Mouse (Mus musculus) forebrain, embryonic 14.5 days (tissue): ENCODE measurements around the gene Cplx3. TPM values are rescaled to one million over a fixed set of nuclear protein-coding genes. Genes with fewer than 3 reads are reported as not detected.

Experiments used
- ATAC-seq: fragments of 200-750 bp; cut with Nextera tagmentation; 2 replicates; pipeline ENCODE4 v1.8.0; 2017; ENCODE audit warnings: mild to moderate bottlenecking, moderate library complexity
- DNase-seq: peaks from one replicate; pipeline ENCODE4 v3.0.0-alpha.2; 2015; ENCODE audit warnings: low spot score
- H3K27ac ChIP-seq: fragments of 300-500 bp; sonication (generic); 2 replicates; pipeline ENCODE4 v1.5.1; 2014; ENCODE audit warnings: low read depth, mild to moderate bottlenecking, control low read depth, low read length, moderate library complexity
- H3K27me3 ChIP-seq: fragments of 300-500 bp; sonication (generic); replicated peaks from 2 replicates; pipeline ENCODE4 v1.6.1; 2014; ENCODE audit warnings: low read length, control low read depth, mixed read lengths; ENCODE audit not compliant: control insufficient read depth, insufficient read depth
- H3K36me3 ChIP-seq: fragments of 300-500 bp; sonication (generic); 2 replicates; pipeline ENCODE4 v1.6.1; 2014; ENCODE audit warnings: low read length, control low read depth; ENCODE audit not compliant: control insufficient read depth, insufficient read depth
- H3K4me1 ChIP-seq: fragments of 300-500 bp; sonication (generic); 2 replicates; pipeline ENCODE4 v1.6.1; 2014; ENCODE audit warnings: antibody characterized with exemption, low read length, control low read depth; ENCODE audit not compliant: control insufficient read depth, insufficient read depth
- H3K4me2 ChIP-seq: fragments of 300-500 bp; sonication (generic); 2 replicates; pipeline ENCODE4 v1.6.1; 2014; ENCODE audit warnings: mild to moderate bottlenecking, control low read depth, low read length
- H3K4me3 ChIP-seq: fragments of 300-500 bp; sonication (generic); 2 replicates; pipeline ENCODE4 v1.5.1; 2014; ENCODE audit warnings: low read depth, low read length, control low read depth
- H3K9ac ChIP-seq: fragments of 300-500 bp; sonication (generic); 2 replicates; pipeline ENCODE4 v1.6.1; 2014; ENCODE audit warnings: mild to moderate bottlenecking, low read length, control low read depth, moderate library complexity
- H3K9me3 ChIP-seq: fragments of 300-500 bp; sonication (generic); replicated peaks from 2 replicates; pipeline ENCODE4 v1.6.1; 2016; ENCODE audit warnings: low read length, control low read depth, mixed read lengths; ENCODE audit not compliant: control insufficient read depth
- WGBS: fragments of 180-500 bp; shearing (Covaris S2); extraction: QIAGEN DNeasy Blood & Tissue Kit; methylation state at CpG from one replicate; pipeline ENCODE4 v1.1.7; 2014; 5-methylcytosine and 5-hydroxymethylcytosine counted together
- polyA plus RNA-seq: library from polyadenylated mRNA; unstranded; fragments of >200 nt; fragmentation: Nextera tagmentation; extraction: Ambion mirVana; gene quantifications from 2 replicates; pipeline ENCODE4 v1.2.1, GENCODE M21; 2014

Gene Cplx3
- polyA plus RNA-seq, 1 experiment from 2014 or later: 0.34 TPM

DNA sequence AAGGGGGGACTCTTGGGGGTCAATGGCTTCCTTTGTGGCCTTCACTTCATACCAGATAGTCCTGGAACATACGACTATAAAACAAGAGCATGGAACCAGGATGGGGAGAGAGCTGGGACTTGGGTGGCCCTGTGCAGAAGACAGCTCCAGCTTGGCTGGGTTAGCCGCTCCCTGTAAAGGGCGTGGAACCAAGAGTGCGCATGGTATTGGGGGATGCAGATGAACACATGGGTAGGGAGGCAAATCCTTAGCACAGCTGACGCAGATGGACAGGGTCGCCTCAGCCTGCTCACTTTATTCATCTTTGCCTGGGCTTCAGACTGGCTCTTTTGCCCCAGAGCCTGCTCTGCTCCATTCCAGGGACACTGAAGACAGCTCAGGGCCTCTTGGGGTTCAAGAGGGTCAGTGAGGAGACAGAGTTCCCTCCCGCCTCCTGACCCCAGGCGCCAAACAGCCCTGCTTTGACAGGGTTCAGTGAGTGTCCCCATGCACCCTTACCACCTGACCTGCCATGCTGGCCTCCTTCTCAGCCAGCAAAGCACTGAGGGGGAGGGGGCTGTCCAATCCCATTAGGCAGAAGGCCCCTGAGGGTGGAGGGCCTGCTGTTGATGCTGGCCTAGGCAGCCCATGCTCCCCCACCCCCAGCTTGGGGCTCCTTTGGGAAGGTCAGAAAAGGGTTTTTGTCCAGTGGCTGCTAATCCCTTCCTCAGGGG, 7.1 kb downstream of the Cplx3 start:
- Histone ChIP-seq H3K9ac (no peak overlapping the region), H3K9me3 (no peaks in the 10 kb centered on the region), H3K27ac (no peak overlapping the region), H3K4me3 (no peak overlapping the region), H3K27me3 (no peaks in the 10 kb centered on the region), H3K36me3 (peaks cover 18% of the 10 kb centered on the region), H3K4me2 (no peak overlapping the region), H3K4me1 (peaks cover 4% of the 10 kb centered on the region; the same call in 1 of the 2 replicates)
- no peak for DNase-seq
- WGBS: 41% methylated on average over 8 of the region's 8 CpGs
- no peak for ATAC-seq

DNA sequence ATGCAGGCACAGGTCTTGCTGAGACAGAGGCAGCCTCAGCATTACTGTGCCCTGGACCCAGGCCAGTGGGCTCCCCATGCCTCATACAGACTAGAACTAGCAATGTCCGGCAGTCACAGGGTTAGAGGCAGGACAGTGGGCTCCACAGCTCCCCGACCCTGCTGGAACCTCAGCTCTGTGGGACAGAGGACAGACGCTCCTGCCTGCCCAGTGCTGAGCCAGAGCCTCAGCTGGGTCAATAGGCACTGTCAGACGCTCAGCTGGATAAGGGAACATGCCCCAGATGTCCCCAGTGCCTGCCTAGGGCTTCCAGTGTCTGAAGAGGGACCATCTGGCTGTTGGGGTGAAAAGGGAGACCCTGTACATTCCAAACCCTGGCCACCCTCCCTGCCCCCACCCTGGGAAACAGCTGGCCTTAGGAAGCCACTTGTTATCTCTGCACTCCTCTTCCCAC, 8.1 kb downstream of the Cplx3 start:
- Histone ChIP-seq H3K4me1 (peaks cover 4% of the 10 kb centered on the region; the same call in 1 of the 2 replicates), H3K4me2 (no peak overlapping the region), H3K4me3 (no peak overlapping the region), H3K9ac (no peak overlapping the region; the same call in 1 of the 2 replicates), H3K9me3 (no peaks in the 10 kb centered on the region), H3K27me3 (no peaks in the 10 kb centered on the region), H3K36me3 (peaks cover 29% of the 10 kb centered on the region), H3K27ac (no peak overlapping the region)
- ATAC-seq: no peak
- no peak for DNase-seq
- 25% methylated on average over 4 of the region's 4 CpGs for WGBS

DNA sequence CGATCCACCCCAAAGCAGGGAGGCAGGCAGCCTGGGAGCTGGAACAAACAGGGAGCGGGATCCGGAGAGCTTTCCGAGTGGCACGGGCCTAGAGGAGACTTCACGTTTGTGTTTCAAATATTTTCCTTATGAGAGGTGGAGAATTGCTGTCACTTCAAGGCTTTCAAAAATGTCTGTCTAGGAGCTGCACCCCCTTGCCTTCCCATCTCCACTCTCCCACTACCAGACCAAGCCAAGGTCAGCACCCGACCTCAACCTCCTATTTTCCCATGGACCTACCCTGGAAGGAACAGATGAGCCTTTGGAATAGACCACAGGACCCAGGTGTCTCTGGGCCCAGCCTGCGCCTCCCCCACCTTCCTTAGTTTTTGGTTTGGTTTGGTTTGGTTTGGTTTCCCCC, 8.8 kb downstream of the Cplx3 start:
- Histone ChIP-seq H3K4me2 (no peak overlapping the region), H3K4me3 (no peak overlapping the region), H3K27me3 (no peaks in the 10 kb centered on the region)

GRCm38 (mm10) chr9:57594174-57594509, 11.9 kb downstream of the Cplx3 start:
- WGBS: 88% methylated on average over 9 of the region's 9 CpGs
- no peak overlapping the region for H3K9ac ChIP-seq
- no peaks in the 10 kb centered on the region for H3K9me3 ChIP-seq
- ATAC-seq (no peak), DNase-seq (no peak)
- no peak overlapping the region for H3K4me3 ChIP-seq
- no peak overlapping the region for H3K4me2 ChIP-seq
- peaks cover 6% of the 10 kb centered on the region; the same call in 1 of the 2 replicates for H3K4me1 ChIP-seq
- no peak overlapping the region for H3K27ac ChIP-seq
- no peaks in the 10 kb centered on the region for H3K27me3 ChIP-seq
- H3K36me3 ChIP-seq: peaks cover 40% of the 10 kb centered on the region

More for the DNA sequence above, 8.8 kb downstream of the Cplx3 start:
- DNase-seq (no peak), ATAC-seq (no peak)
- peaks cover 4% of the 10 kb centered on the region; the same call in 1 of the 2 replicates for H3K4me1 ChIP-seq
- 0 out of 2 replicates have a peak overlapping the region, but pooled peaks have one; percentile 21 for H3K27ac ChIP-seq
- WGBS: 89% methylated on average over 8 of the region's 8 CpGs
- H3K9me3 ChIP-seq: no peaks in the 10 kb centered on the region
- H3K9ac ChIP-seq: no peak overlapping the region
- peaks cover 35% of the 10 kb centered on the region for H3K36me3 ChIP-seq

DNA sequence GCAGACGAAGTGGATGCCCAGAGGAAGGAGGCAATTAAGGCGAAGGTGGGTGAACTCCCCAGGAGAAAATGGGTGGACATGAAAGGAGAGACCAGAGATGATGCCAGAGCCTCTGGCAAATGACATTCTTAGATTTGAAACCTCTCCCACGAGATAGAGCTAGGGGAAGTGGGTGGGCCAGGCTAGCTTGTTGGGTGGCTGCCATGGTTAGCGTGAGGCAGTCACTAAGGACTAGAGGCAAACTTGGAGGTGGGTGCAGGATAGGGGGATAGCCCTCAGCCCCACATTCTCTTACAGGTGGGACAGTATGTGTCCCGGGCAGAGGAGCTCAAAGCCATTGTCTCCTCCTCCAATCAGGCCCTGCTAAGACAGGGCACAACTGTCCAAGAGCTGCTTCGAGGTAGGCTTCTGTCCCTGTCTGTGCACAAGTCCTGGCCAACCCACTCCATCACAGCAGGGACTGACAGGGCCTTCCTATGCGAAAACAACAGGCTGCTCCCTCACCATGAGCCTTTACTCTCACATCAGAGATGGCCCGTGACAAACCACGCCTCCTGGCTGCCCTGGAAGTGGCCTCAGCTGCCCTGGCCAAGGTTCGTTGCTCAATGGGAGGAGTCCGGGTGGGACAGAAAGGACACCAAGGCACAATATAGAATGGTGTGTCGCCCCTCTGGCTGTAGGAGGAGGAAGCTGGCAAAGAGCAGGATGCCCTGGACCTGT, 12.5 kb downstream of the Cplx3 start:
- DNase-seq: no peak
- Histone ChIP-seq H3K9ac (no peak overlapping the region), H3K4me2 (no peak overlapping the region), H3K9me3 (no peaks in the 10 kb centered on the region), H3K36me3 (peaks cover 40% of the 10 kb centered on the region), H3K27me3 (no peaks in the 10 kb centered on the region), H3K4me1 (peaks cover 9% of the 10 kb centered on the region; the same call in 1 of the 2 replicates), H3K27ac (no peak overlapping the region), H3K4me3 (no peak overlapping the region)
- WGBS: 59% methylated on average over 12 of the region's 12 CpGs
- ATAC-seq: no peak

DNA sequence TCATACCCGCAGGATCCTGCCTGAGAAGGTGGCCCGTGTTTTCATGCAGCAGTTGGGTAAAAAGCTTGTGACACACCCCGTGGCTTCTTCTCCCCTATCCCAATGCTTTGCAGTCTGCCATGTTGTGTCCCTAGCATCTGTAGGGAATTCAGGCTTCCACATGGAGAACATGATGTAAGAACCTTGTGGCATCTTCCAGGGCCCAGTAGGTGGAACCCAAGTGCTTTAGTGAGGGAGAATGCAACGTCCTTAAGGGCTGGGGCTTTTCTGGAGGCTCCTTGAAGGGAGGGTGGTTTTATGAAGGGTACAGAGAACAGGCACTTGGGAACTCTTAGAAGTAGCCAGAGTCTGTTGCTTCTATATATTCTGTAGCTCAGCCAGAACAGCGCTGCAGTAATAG, 15.4 kb downstream of the Cplx3 start:
- Histone ChIP-seq H3K27me3 (no peaks in the 10 kb centered on the region), H3K27ac (no peak overlapping the region), H3K9me3 (no peaks in the 10 kb centered on the region), H3K4me3 (no peak overlapping the region), H3K36me3 (peaks cover 48% of the 10 kb centered on the region), H3K4me2 (peak overlapping the region; percentile 87; the same call in 1 of the 2 replicates), H3K4me1 (peaks cover 9% of the 10 kb centered on the region; the same call in 1 of the 2 replicates), H3K9ac (no peak overlapping the region)
- DNase-seq (peak; percentile 33), ATAC-seq (no peak)
- WGBS: 38% methylated on average over 5 of the region's 5 CpGs

DNA sequence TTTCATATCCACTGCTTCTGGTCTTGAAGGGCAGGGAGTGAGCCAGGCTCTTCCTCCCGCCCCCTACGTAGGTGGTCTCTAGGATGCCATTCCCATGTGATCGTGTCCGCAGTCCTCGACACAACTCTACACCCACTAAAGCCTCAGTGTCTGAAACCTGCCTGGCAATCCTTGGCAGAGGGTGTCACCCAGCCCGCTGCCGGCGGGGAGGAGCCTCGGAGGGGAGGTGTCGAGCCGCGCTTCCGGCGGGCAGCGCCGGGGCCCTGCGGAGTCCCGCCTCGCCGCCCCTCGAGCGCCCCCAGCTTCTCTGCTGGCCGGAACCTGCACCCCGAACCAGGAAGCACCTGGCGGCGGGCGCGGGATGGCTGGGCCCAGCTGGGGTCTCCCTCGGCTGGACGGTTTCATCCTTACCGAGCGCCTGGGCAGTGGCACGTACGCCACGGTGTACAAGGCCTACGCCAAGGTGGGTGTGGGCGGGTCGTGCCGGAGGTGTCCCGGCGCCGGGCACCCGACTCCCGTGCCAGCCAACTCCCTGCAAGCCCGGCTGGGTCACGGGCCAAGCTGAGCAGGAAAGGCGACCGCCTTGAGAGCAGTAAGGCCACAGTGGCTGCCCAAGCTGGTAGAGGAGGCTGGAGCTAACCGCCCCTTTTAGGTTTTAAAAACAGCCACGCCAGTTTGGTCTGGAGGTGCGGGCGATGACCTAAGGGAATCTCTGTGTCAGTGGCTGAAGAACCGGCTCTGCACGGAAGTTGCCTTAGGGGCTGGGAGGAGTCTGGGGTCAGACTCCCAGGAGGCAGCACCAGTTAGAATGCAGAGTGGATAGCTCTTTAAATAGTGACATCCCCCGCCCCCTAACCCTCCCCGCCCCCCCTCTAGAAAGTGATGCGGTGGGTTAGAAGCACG, 16.6 kb downstream of the Cplx3 start, which contains the start of gene Ulk3:
Gene Ulk3, plus strand, starts transcription at position 229 of the 903 bp plus-strand sequence.
- peak within 1 kb of the TSS; percentile 88 for H3K9ac ChIP-seq
- H3K27me3 ChIP-seq: no peaks in the 10 kb centered on the region
- H3K27ac ChIP-seq: peak within 1 kb of the TSS; percentile 65
- H3K4me2 ChIP-seq: peak within 1 kb of the TSS; percentile 87
- H3K4me1 ChIP-seq: peaks cover 9% of the 10 kb centered on the region; the same call in 1 of the 2 replicates
- under 1% methylated on average over 57 of the region's 58 CpGs for WGBS
- no peaks in the 10 kb centered on the region for H3K9me3 ChIP-seq
- peak; percentile 81 for DNase-seq
- peaks cover 48% of the 10 kb centered on the region for H3K36me3 ChIP-seq
- H3K4me3 ChIP-seq: peak within 1 kb of the TSS; percentile 73
- ATAC-seq: peak; percentile 92

- Histone ChIP-seq H3K9me3 (no peaks in the 10 kb centered on the region), H3K4me3 (no peak overlapping the region), H3K36me3 (peaks cover 69% of the 10 kb centered on the region), H3K4me1 (peaks cover 5% of the 10 kb centered on the region; the same call in 1 of the 2 replicates), H3K9ac (no peak overlapping the region), H3K27me3 (no peaks in the 10 kb centered on the region), H3K27ac (no peak overlapping the region), H3K4me2 (no peak overlapping the region)
- DNase-seq (no peak), ATAC-seq (no peak)
- 90% methylated on average over 3 of the region's 3 CpGs for WGBS
Observed at GRCm38 (mm10) chr9:57584991-57585390, 21.1 kb downstream of the Cplx3 start.
